Comparison of ENCODE assay signal across 8 mouse cellular contexts in the genomic region with DNA sequence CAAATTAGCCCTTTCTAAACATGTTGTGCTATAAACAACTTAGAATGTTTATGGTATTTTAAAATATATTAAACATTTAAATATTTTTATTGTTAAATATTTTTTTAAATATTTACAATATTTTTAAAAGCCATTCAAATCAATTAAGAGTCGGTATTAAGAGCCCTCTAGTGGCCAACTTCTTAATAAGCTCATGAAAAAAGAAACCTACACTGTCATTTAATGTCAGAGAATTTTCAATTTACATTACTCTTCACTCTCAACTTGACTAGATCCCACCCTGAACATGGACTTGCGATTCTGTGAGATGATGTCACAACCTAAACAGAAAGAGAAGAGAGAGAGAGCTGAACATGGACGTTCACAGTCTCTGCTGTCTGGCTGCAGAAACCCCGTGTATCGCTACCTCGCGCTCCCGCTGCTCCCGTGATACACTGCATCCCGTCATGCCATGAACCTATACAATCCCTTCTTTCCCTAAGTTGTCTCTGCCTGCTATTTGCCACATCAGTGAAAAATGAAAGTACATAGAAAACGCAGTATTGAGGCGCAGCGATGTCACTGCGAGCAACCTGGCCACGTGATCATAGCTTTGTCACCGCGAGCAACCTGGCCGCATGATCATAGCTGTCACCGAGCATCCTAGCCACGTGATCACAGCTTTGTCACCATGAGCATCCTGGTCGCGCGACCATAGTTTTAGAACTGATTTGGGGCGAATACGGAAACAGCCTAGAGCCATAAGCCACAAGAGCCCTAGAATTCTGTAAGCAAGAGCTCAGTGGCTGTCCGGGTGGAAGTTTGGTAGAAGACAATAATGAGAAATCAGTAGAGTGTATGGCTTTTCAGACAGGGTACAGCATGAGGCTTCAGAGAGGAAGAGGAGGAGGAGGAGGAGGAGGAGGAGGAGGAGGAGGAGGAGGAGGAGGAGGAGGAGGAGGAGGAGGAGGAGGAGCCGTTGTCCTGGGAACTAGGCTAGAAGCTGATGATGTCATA. TPM values are rescaled to one million over a fixed set of nuclear protein-coding genes. Genes with fewer than 3 reads are reported as not detected.
DNase-seq lines count a peak whose midpoint lies in the region; ATAC-seq and TF ChIP-seq lines count a peak whose summit lies in the region.

No protein-coding gene starts in this region.

- no peaks in the 10 kb centered on the region; the same call in 1 of the 2 replicates for H3K36me3 ChIP-seq in testis, adult 2 months (ENCODE audit: control insufficient read depth, insufficient read depth, low read length)
- H3K36me3 ChIP-seq in heart, embryonic 13.5 days = no peaks in the 10 kb centered on the region
- H3K36me3 ChIP-seq in lung, embryonic 16.5 days (ENCODE audit: control insufficient read depth, insufficient read depth, low read length) = no peaks in the 10 kb centered on the region

- H3K9ac ChIP-seq in heart, embryonic 13.5 days = peak overlapping the region; percentile 44; the same call in 1 of the 2 replicates
- H3K9ac ChIP-seq in lung, embryonic 16.5 days (ENCODE audit: low read length) = peak overlapping the region; percentile 46

- no peak for DNase-seq in testis, postnatal 14 days (ENCODE audit: low spot score)
- DNase-seq in cerebellum, postnatal 36 days = peak; percentile 16 to 37
- DNase-seq in layer of hippocampus, adult 8-10 months (ENCODE audit: low spot score in 2 of 2) = peak; percentile 60 to 63
- DNase-seq in retina, postnatal 7 days (ENCODE audit: low read depth, low spot score) = peak; percentile 31
- DNase-seq in urinary bladder, postnatal 10 days (ENCODE audit: low spot score) = no peak

- no peak for ATAC-seq in heart, embryonic 13.5 days (ENCODE audit: extremely low read depth, insufficient number of reproducible peaks, low FRiP score, low TSS enrichment)
- peak; percentile 38; the same call in 1 of the 2 replicates for ATAC-seq in lung, embryonic 16.5 days (ENCODE audit: low read depth)

- TF ChIP-seq POLR2A in testis, adult 2 months (IDR thresholded peaks at IDR 0.05; ENCODE audit: control insufficient read depth, low read depth, low read length) = no peak

- H3K9me3 ChIP-seq in heart, embryonic 13.5 days = no peaks in the 10 kb centered on the region
- no peaks in the 10 kb centered on the region for H3K9me3 ChIP-seq in lung, embryonic 16.5 days (ENCODE audit: control insufficient read depth, low read length)

- H3K27ac ChIP-seq in testis, adult 2 months (ENCODE audit: control insufficient read depth, insufficient read depth, low read depth, low read length) = no peak overlapping the region
- H3K27ac ChIP-seq in heart, embryonic 13.5 days (replicated peaks) = no peak overlapping the region
- no peak overlapping the region for H3K27ac ChIP-seq in lung, embryonic 16.5 days (ENCODE audit: low read length)

- H3K4me3 ChIP-seq in testis, adult 2 months (ENCODE audit: control insufficient read depth, low read depth, low read length) = peak overlapping the region; percentile 57
- H3K4me3 ChIP-seq in heart, embryonic 13.5 days = peak overlapping the region; percentile 42
- peak overlapping the region; percentile 41 for H3K4me3 ChIP-seq in lung, embryonic 16.5 days (ENCODE audit: low read length)

- no peaks in the 10 kb centered on the region for H3K27me3 ChIP-seq in testis, adult 2 months (ENCODE audit: control insufficient read depth, insufficient read depth, low read length)
- no peaks in the 10 kb centered on the region; the same call in 1 of the 2 replicates for H3K27me3 ChIP-seq in heart, embryonic 13.5 days (replicated peaks)
- H3K27me3 ChIP-seq in lung, embryonic 16.5 days (ENCODE audit: control insufficient read depth, insufficient read depth, low read depth, low read length) = no peaks in the 10 kb centered on the region

- H3K4me1 ChIP-seq in testis, adult 2 months (ENCODE audit: control insufficient read depth, insufficient read depth, low read length) = peaks cover 5% of the 10 kb centered on the region; the same call in 1 of the 2 replicates
- H3K4me1 ChIP-seq in heart, embryonic 13.5 days = peaks cover under 1% of the 10 kb centered on the region; the same call in 1 of the 2 replicates
- H3K4me1 ChIP-seq in lung, embryonic 16.5 days (replicated peaks; ENCODE audit: control insufficient read depth, insufficient read depth, low read length) = no peaks in the 10 kb centered on the region

- WGBS in heart, embryonic 13.5 days = 54% methylated on average over 27 of the region's 27 CpGs
- WGBS in lung, embryonic 16.5 days = 58% methylated on average over 27 of the region's 27 CpGs

- 0 out of 2 replicates have a peak, but pooled peaks have one; percentile 1 for TF ChIP-seq CTCF in testis, adult 2 months (IDR thresholded peaks at IDR 0.05; ENCODE audit: control insufficient read depth, insufficient read depth, insufficient replicate concordance, low read depth, low read length)

- peak overlapping the region; percentile 64 for H3K4me2 ChIP-seq in heart, embryonic 13.5 days
- peak overlapping the region; percentile 59 for H3K4me2 ChIP-seq in lung, embryonic 16.5 days (ENCODE audit: low read depth, low read length)

RNA-seq across cellular contexts. Expression of a gene that starts 23.4 kb away (rescaled TPM):
- 33.6 and 37.0 TPM in 2 replicates for polyA plus RNA-seq in testis, adult 2 months (2012; rRNA removed)
- polyA plus RNA-seq in heart, embryonic 13.5 days (2015; fragmentation: Nextera tagmentation; extraction: Ambion mirVana) = 0.29 and 0.56 TPM in 2 replicates
- total RNA-seq in layer of hippocampus, adult 8-10 months (2022) = 1 to 10 TPM; 1.3 to 2.3 (median 2.0) TPM
- polyA plus RNA-seq in lung, embryonic 16.5 days (2015; fragmentation: Nextera tagmentation; extraction: Ambion mirVana) = 1.5 and 3.2 TPM in 2 replicates

RNA-seq across cellular contexts. Expression of a gene that starts 23.5 kb away (rescaled TPM):
- 4.9 and 6.3 TPM in 2 replicates for polyA plus RNA-seq in testis, adult 2 months (2012; rRNA removed)
- polyA plus RNA-seq in heart, embryonic 13.5 days (2015; fragmentation: Nextera tagmentation; extraction: Ambion mirVana) = 52.7 and 56.0 TPM in 2 replicates
- total RNA-seq in layer of hippocampus, adult 8-10 months (2022) = 10 to 100 TPM; 22.7 to 25.6 (median 23.3) TPM
- polyA plus RNA-seq in lung, embryonic 16.5 days (2015; fragmentation: Nextera tagmentation; extraction: Ambion mirVana) = 28.1 and 29.0 TPM in 2 replicates

Comparison
In these comparisons a context has a peak if more than half of its experiments do, and no peak if none do; other contexts are left out.
1. DNase-seq: peak in cerebellum, postnatal 36 days (2 of 2), layer of hippocampus, adult 8-10 months (2 of 2) and retina, postnatal 7 days (single experiment); none in testis, postnatal 14 days (single experiment) and urinary bladder, postnatal 10 days (single experiment).
2. Peak in every context shown above with its lines, with median percentiles within 50 percentile points of each other: H3K4me3 ChIP-seq.